Mouse (Mus musculus): ENCODE results near the gene Pfkm.

DNA sequence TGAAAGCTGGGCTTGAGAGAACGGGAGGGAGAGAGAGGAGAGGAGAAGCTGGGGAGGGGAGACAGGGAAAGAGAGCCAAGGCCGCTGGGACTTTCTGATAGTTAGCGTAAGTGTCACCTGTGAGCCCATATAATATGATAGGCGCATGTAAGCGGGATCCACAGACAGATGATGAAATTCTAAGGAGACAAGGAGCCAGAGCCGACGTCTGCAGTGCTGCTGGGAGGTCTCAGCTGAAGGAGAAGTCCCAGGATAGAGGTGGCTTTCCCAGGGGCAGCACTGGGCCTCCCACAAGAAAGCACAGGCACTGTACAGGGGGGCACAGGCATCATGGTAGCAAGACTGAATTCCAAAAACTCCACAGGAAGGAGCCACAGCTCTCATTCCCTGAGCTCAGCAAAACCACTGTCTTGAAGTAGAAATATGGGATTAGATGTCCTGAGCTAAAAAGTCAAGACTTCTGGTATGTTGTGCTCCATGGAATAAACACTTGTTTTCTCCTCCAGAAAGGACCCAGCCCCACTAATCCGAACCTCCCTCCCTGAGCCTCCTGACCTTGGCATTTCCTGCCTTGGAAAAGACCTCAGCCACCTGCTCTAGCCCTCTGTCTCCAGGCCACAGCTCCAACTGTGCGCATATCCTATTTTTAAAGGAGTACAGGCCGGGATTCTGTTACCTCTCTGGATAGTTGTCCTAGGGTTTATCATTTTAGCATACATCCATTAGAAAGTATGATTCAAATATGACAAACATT is 21.9 kb downstream of the Pfkm start:
- TF ChIP-seq CTCF (IDR thresholded peaks at IDR 0.05) (no peak), POLR2A (IDR thresholded peaks at IDR 0.05; ENCODE audit: insufficient read depth, low read depth, low read length) (no peak), EP300 (IDR thresholded peaks at IDR 0.05; ENCODE audit: insufficient read depth, low read depth, low read length) (no peak)

All from heart, adult 2 months (tissue).